Mouse (Mus musculus) hematopoietic multipotent progenitor cell, adult 10-12 weeks (in vitro differentiated cells): ENCODE results near the gene Defb33. TPM values are rescaled to one million over a fixed set of nuclear protein-coding genes. Genes with fewer than 3 reads are reported as not detected.

Experiments
- polyA plus RNA-seq: library from polyadenylated mRNA; stranded (reverse); fragments of >175 nt; gene quantifications from 2 replicates; pipeline ENCODE4 v1.2.3, GENCODE M21; 2012; ENCODE audit warnings: low replicate concordance

Gene Defb33
- polyA plus RNA-seq: not detected in 2 replicates

DNA sequence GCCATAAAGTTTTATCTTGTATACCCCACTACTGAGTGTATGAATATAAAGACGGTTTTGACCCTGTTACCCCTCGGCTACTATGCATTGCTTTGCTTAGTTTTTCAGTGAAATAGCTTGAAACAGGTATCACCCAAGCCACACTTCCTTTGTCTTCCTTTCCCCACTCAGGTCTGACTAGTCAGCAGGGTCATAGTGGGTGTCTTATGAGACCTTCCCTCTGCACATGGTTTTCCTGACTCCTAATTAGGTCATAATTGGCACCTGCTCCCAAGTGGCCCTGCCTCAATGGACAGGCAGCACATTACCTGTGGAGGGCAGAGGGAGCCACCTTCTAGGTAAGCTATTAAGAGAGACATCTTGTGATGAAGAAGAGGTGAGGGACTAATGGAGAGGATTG lies at the start of gene Defb33:
Gene Defb33 (plus strand): TSS at position 301 of the 400 bp plus-strand sequence.

DNA sequence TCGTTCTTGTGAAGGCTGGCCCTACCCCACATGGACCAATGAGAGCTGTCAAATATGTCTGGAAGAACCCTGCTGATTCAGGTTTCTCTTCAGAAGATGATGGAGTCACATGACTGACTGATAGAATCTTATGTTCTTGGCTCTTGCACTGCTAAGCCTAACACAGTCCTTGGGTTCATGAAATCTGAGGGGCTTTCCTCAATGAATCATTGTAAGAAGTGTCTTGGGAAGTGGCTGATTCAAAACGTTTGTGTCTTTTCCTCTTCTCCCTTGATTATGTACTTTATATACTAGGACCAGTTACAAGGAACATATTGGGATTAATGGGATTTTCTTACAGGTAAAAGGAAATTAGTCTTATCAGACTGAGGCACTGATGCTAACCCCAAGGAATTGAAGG lies 10.1 kb downstream of the Defb33 start, which contains the start of gene Gm15056:
Gene Gm15056 (minus strand): TSS at position 101 of the 400 bp plus-strand sequence.

DNA sequence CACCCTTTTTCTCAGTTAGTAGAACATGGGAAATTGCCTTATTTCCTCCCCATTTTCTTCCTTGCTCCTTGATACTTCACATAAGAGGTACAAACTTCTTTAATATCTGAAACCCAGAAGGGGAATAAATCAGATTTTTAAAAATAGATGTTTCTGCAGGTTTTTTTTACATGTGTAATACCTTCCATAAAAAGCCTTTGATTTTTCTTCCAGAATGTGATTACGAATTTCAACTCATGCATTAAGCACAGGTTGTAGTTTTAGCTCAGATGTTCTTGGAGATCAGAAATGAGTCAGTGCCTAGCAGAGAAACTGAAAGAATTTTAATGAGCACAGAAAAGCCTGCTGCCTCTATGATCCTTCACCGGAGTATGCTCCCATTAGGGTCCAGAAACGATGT lies 29.5 kb downstream of the Defb33 start, which contains the start of gene Gm6040:
Gene Gm6040 (minus strand): TSS at position 101 of the 400 bp plus-strand sequence.

DNA sequence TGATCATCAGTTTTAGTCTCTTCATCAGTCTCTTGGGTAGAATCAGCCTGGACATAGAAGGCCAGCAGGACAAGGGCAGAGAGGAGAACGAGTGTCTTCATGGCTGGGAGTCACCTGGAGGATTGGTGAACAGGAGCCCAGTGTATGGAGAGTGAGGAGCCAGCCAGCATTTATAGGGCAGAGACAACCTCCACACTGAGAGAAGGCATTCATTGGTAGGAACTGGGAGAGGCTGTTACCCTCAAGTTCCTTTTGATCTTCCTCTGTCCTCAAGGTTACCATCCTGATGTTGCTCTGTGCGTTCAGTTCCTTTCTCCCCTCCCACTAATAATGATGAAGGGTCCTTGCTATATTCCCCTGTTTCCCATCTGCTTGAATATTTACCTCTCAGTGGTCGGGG lies 52.1 kb downstream of the Defb33 start, which contains the start of gene AY761185:
Gene AY761185 (minus strand): TSS at position 101 of the 400 bp plus-strand sequence.

Other genes starting within 250 kb of the Defb33 start
- gene Gm15056, start 10.0 kb downstream of the Defb33 start, polyA plus RNA-seq: not detected in 2 replicates
- gene Gm6040, start 29.4 kb downstream of the Defb33 start, polyA plus RNA-seq: not detected in 2 replicates
- gene AY761185, start 52.0 kb downstream of the Defb33 start, polyA plus RNA-seq: not detected in 2 replicates
- not detected in 2 replicates for gene Defa21, start 132.9 kb downstream of the Defb33 start, polyA plus RNA-seq
- not detected in 2 replicates for gene Defa23, start 162.4 kb downstream of the Defb33 start, polyA plus RNA-seq
- gene Defa35, start 172.4 kb downstream of the Defb33 start, polyA plus RNA-seq: not detected in 2 replicates
- not detected in 2 replicates for gene Defa25, start 191.8 kb downstream of the Defb33 start, polyA plus RNA-seq
- gene Gm14851, start 203.4 kb downstream of the Defb33 start, polyA plus RNA-seq: not detected in 2 replicates
- gene Defa30, start 242.0 kb downstream of the Defb33 start, polyA plus RNA-seq: not detected in 2 replicates